Mouse (Mus musculus) ovary, postnatal 36 days (tissue): ENCODE data around the gene Gm20855.
"Not testable (repeated sequence)": the region's sequence is repeated elsewhere in the genome, so short reads cannot be mapped to it uniquely, and the experiment has no call there.

Experiments
- DNase-seq: peaks from one replicate; pipeline ENCODE4 v3.0.0; 2022; ENCODE audit warnings: low spot score, mixed read lengths

The Gm20855 gene

GRCm38 (mm10) chrY:35131733-35132132 lies at the start of gene Gm20855:
Gene Gm20855 (minus strand): TSS chrY:35131833.
- DNase-seq, result not testable (repeated sequence)
